Mouse (Mus musculus) pancreas, adult 10 weeks (tissue): ENCODE results near the gene Ddx20. TPM values are rescaled to one million over a fixed set of nuclear protein-coding genes. Genes with fewer than 3 reads are reported as not detected.

Experiments
- polyA plus RNA-seq: library from polyadenylated mRNA; stranded (reverse); fragments of 350-450 nt; fragmentation: Illumina TruSeq; extraction: RNeasy Lipid Tissue Mini Kit (QIAGEN cat#74804); gene quantifications from one replicate; pipeline ENCODE4 v1.2.3, GENCODE M21; 2015; ENCODE audit warnings: low read depth, low replicate concordance; ENCODE audit not compliant: insufficient read depth

The Ddx20 gene
- polyA plus RNA-seq: 5.4 TPM

DNA sequence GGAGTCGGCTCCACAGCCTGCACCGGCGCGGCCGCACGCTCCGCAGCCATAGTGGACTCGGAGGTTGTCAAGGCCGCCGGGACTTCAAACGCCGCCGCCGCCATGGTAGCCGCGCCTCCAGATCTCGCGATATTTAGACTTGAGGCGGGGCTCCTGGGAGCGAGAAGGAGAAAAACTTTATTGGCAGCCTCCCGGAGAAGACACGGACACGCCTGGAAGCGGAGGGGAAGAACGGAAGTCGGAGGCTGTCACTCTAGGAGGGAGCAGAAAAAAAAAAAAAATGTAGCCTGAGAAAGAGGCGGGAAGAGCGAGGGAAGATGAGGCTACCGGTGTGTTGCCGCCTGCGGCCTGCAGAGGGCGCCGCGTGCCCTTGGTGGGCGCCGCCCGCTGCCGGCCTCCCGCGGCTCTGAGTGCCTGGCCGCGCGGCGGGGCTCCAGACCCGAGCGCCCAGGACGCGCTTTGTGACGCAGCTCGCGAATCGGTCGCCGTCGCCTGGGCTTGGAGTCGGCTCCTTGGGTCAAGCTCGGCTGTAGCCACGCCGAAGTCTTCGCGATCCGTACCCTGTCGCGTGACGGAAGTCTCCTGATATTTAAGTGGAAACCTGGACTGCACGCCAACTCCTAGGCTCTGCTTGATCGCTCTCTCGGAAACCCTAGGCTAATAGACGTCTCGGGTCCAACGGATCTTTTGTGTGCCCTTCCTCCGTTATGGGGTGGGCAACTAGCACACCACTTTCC lies at the start of gene Ddx20:
TSS of gene Ddx20 (minus strand) at position 251 of the 737 bp plus-strand sequence.

DNA sequence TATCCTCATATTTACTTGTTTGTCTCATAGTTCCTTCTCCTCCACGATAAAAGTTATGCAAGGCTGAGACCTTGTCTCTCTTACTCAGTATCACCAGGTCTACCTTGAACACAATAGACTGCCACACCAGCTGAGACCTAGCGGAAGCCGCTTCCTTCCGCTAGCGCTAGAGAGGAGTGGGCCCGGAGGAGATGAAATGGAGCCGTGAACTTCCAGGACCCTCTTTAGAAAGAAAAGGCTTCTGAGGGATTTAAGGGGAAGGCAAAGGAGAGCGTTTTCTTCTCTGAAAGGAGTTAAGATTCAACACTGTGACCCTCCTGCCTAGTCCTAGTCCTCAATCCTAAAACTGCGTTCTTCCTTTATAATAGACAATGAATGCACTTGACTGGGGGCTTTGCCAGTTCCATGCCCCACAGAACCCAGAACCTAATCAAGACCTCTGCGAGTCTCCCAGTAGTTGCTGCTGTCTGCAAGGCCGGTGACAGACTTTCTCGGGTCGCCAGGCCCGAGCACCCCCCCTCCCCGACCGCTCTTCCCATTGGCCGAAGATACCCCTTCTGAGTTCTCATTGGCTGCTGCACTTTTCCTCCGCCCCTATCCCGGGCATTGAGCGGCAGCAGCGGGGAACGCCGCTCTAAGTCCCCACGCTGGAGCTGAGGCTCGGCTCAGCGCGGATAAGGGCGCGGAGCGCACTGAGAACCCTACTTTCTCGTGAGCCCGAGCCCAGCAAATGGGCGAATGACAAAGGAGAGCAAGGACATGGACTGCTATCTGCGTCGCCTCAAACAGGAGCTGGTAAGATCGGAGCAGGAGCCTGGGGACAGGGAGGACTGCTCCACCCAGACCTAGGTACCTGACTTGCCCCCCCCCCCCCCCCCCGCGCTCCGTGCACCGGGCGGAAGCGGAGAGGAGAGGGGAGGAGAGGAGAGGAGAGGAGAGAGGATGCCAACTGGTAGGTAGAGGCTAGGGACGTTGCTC lies 16.9 kb upstream of the Ddx20 start, which contains the start of gene Inka2:
TSS of gene Inka2 (plus strand) at position 569 of the 978 bp plus-strand sequence.

Other genes starting within 250 kb of the Ddx20 start
- 1.3 TPM for gene Kcnd3, start 235.2 kb downstream of the Ddx20 start, polyA plus RNA-seq
- gene Inka2, start 17.0 kb upstream of the Ddx20 start, polyA plus RNA-seq: 1.7 TPM
- gene Rap1a, start 113.8 kb upstream of the Ddx20 start, polyA plus RNA-seq: 14.6 TPM
- gene Adora3, start 183.3 kb upstream of the Ddx20 start, polyA plus RNA-seq: not detected
- 2.9 TPM for gene Tmigd3, start 183.3 kb upstream of the Ddx20 start, polyA plus RNA-seq
- not detected for gene I830077J02Rik, start 245.1 kb upstream of the Ddx20 start, polyA plus RNA-seq